Mouse (Mus musculus): Measurements from ENCODE around the gene Arl11.

The Arl11 gene

GRCm38 (mm10) chr14:61327618-61328450 lies 18.3 kb downstream of the Arl11 start:
- DNase-seq: peak; percentile 72

GRCm38 (mm10) chr14:61330591-61330990 lies 21.0 kb downstream of the Arl11 start:
- no peak for DNase-seq

GRCm38 (mm10) chr14:61330996-61331561 lies 21.5 kb downstream of the Arl11 start:
- DNase-seq: peak; percentile 72

GRCm38 (mm10) chr14:61339381-61339780 lies 29.8 kb downstream of the Arl11 start:
- no peak for DNase-seq

GRCm38 (mm10) chr14:61344590-61344989 lies 35.0 kb downstream of the Arl11 start:
- no peak for DNase-seq

- no peak for DNase-seq
Measured at GRCm38 (mm10) chr14:61346827-61347698, 37.5 kb downstream of the Arl11 start.

GRCm38 (mm10) chr14:61349876-61350275 lies 40.3 kb downstream of the Arl11 start:
- no peak for DNase-seq

GRCm38 (mm10) chr14:61350808-61351207 lies 41.3 kb downstream of the Arl11 start:
- DNase-seq: no peak

GRCm38 (mm10) chr14:61354251-61355235 lies 45.0 kb downstream of the Arl11 start:
- DNase-seq: no peak

GRCm38 (mm10) chr14:61360131-61360980 lies 50.8 kb downstream of the Arl11 start, which contains the start of gene Ebpl:
Ebpl (minus strand) TSS chr14:61360439.
- peak; percentile 89 for DNase-seq

GRCm38 (mm10) chr14:61360981-61361511 lies 51.5 kb downstream of the Arl11 start:
- DNase-seq: no peak
